Mouse (Mus musculus): ENCODE data around the gene Ptprf. TPM values are rescaled to one million over a fixed set of nuclear protein-coding genes. Genes with fewer than 3 reads are reported as not detected.

Ptprf gene
- total and polyA plus RNA-seq, 2 experiments: 40.1 to 89.8 TPM

- H3K9ac ChIP-seq (ENCODE audit: low read depth, low read length): no peak overlapping the region
- no peaks in the 10 kb centered on the region for H3K36me3 ChIP-seq (ENCODE audit: control insufficient read depth, insufficient read depth, low read length)
- no peaks in the 10 kb centered on the region for H3K4me1 ChIP-seq (ENCODE audit: control insufficient read depth, insufficient read depth, low read length)
- no peak overlapping the region for H3K4me3 ChIP-seq (ENCODE audit: insufficient read depth, low read depth, low read length)
- no peak for DNase-seq (ENCODE audit: extremely low read depth, low read depth, low spot score)
- 80% methylated on average over 2 of the region's 2 CpGs for WGBS
- no peak for TF ChIP-seq CTCF (IDR thresholded peaks at IDR 0.05; ENCODE audit: low read depth, low read length)
- no peak for TF ChIP-seq POLR2A (IDR thresholded peaks at IDR 0.05; ENCODE audit: extremely low read depth, insufficient read depth, low read length)
- no peak overlapping the region for H3K27ac ChIP-seq (replicated peaks; ENCODE audit: insufficient read depth, low read depth, low read length)
- no peaks in the 10 kb centered on the region for H3K27me3 ChIP-seq (ENCODE audit: control insufficient read depth, insufficient read depth, low read length)
- no peaks in the 10 kb centered on the region for H3K79me2 ChIP-seq (ENCODE audit: control insufficient read depth, insufficient read depth, low read length)
These were observed 92.1 kb downstream of the Ptprf start for GRCm38 (mm10) chr4:118199093-118199492.

GRCm38 (mm10) chr4:118198606-118199005, 92.6 kb downstream of the Ptprf start:
- H3K4me3 ChIP-seq (ENCODE audit: insufficient read depth, low read depth, low read length): no peak overlapping the region
- WGBS: 98% methylated on average over 3 of the region's 3 CpGs
- no peaks in the 10 kb centered on the region for H3K4me1 ChIP-seq (ENCODE audit: control insufficient read depth, insufficient read depth, low read length)
- DNase-seq (ENCODE audit: extremely low read depth, low read depth, low spot score): no peak
- H3K9ac ChIP-seq (ENCODE audit: low read depth, low read length): no peak overlapping the region
- H3K27me3 ChIP-seq (ENCODE audit: control insufficient read depth, insufficient read depth, low read length): no peaks in the 10 kb centered on the region
- no peaks in the 10 kb centered on the region for H3K79me2 ChIP-seq (ENCODE audit: control insufficient read depth, insufficient read depth, low read length)
- TF ChIP-seq POLR2A (IDR thresholded peaks at IDR 0.05; ENCODE audit: extremely low read depth, insufficient read depth, low read length) (no peak), CTCF (IDR thresholded peaks at IDR 0.05; ENCODE audit: low read depth, low read length) (no peak)
- H3K36me3 ChIP-seq (ENCODE audit: control insufficient read depth, insufficient read depth, low read length): no peaks in the 10 kb centered on the region
- no peak overlapping the region for H3K27ac ChIP-seq (replicated peaks; ENCODE audit: insufficient read depth, low read depth, low read length)

- Histone ChIP-seq H3K27me3 (ENCODE audit: control insufficient read depth, insufficient read depth, low read length) (no peaks in the 10 kb centered on the region), H3K36me3 (ENCODE audit: control insufficient read depth, insufficient read depth, low read length) (no peaks in the 10 kb centered on the region), H3K27ac (replicated peaks; ENCODE audit: insufficient read depth, low read depth, low read length) (no peak overlapping the region), H3K4me1 (ENCODE audit: control insufficient read depth, insufficient read depth, low read length) (no peaks in the 10 kb centered on the region), H3K9ac (ENCODE audit: low read depth, low read length) (no peak overlapping the region), H3K79me2 (ENCODE audit: control insufficient read depth, insufficient read depth, low read length) (no peaks in the 10 kb centered on the region), H3K4me3 (ENCODE audit: insufficient read depth, low read depth, low read length) (no peak overlapping the region)
- TF ChIP-seq CTCF (IDR thresholded peaks at IDR 0.05; ENCODE audit: low read depth, low read length) (no peak), POLR2A (IDR thresholded peaks at IDR 0.05; ENCODE audit: extremely low read depth, insufficient read depth, low read length) (no peak)
- DNase-seq (ENCODE audit: extremely low read depth, low read depth, low spot score): no peak
- 90% methylated on average over 10 of the region's 10 CpGs for WGBS
These were observed 95.0 kb downstream of the Ptprf start for GRCm38 (mm10) chr4:118196185-118196584.

- H3K27me3 ChIP-seq (ENCODE audit: control insufficient read depth, insufficient read depth, low read length): no peaks in the 10 kb centered on the region
- peaks cover 4% of the 10 kb centered on the region; the same call in 1 of the 2 replicates for H3K4me1 ChIP-seq (ENCODE audit: control insufficient read depth, insufficient read depth, low read length)
- peaks cover 9% of the 10 kb centered on the region; the same call in 1 of the 2 replicates for H3K79me2 ChIP-seq (ENCODE audit: control insufficient read depth, insufficient read depth, low read length)
- WGBS: 3% methylated on average over 17 of the region's 17 CpGs
- DNase-seq (ENCODE audit: extremely low read depth, low read depth, low spot score): peak; percentile 62
- peaks cover 12% of the 10 kb centered on the region for H3K36me3 ChIP-seq (ENCODE audit: control insufficient read depth, insufficient read depth, low read length)
- H3K9ac ChIP-seq (ENCODE audit: low read depth, low read length): peak overlapping the region; percentile 45
- peak overlapping the region; percentile 85 for H3K27ac ChIP-seq (replicated peaks; ENCODE audit: insufficient read depth, low read depth, low read length)
- H3K4me3 ChIP-seq (ENCODE audit: insufficient read depth, low read depth, low read length): peak overlapping the region; percentile 7
- TF ChIP-seq POLR2A (IDR thresholded peaks at IDR 0.05; ENCODE audit: extremely low read depth, insufficient read depth, low read length) (no peak), CTCF (IDR thresholded peaks at IDR 0.05; ENCODE audit: low read depth, low read length) (no peak)
These were observed 110.7 kb downstream of the Ptprf start for GRCm38 (mm10) chr4:118180301-118181080.

GRCm38 (mm10) chr4:118179467-118180300, 111.5 kb downstream of the Ptprf start, which contains the start of gene Kdm4a:
TSS of gene Kdm4a (minus strand) at chr4:118180043.
- Histone ChIP-seq H3K27ac (replicated peaks; ENCODE audit: insufficient read depth, low read depth, low read length) (peak within 1 kb of the TSS; percentile 94), H3K36me3 (ENCODE audit: control insufficient read depth, insufficient read depth, low read length) (peaks cover 19% of the 10 kb centered on the region), H3K4me1 (ENCODE audit: control insufficient read depth, insufficient read depth, low read length) (peaks cover 4% of the 10 kb centered on the region; the same call in 1 of the 2 replicates), H3K4me3 (ENCODE audit: insufficient read depth, low read depth, low read length) (peak within 1 kb of the TSS; percentile 77), H3K27me3 (ENCODE audit: control insufficient read depth, insufficient read depth, low read length) (no peaks in the 10 kb centered on the region), H3K9ac (ENCODE audit: low read depth, low read length) (peak within 1 kb of the TSS; percentile 92), H3K79me2 (ENCODE audit: control insufficient read depth, insufficient read depth, low read length) (peaks cover 9% of the 10 kb centered on the region; the same call in 1 of the 2 replicates)
- DNase-seq (ENCODE audit: extremely low read depth, low read depth, low spot score): peak; percentile 99
- WGBS: under 1% methylated on average over 38 of the region's 38 CpGs
- TF ChIP-seq CTCF (IDR thresholded peaks at IDR 0.05; ENCODE audit: low read depth, low read length) (no peak), POLR2A (IDR thresholded peaks at IDR 0.05; ENCODE audit: extremely low read depth, insufficient read depth, low read length) (peak; percentile 80)
